ENCODE assay signal across 9 mouse cellular contexts in the genomic region with DNA sequence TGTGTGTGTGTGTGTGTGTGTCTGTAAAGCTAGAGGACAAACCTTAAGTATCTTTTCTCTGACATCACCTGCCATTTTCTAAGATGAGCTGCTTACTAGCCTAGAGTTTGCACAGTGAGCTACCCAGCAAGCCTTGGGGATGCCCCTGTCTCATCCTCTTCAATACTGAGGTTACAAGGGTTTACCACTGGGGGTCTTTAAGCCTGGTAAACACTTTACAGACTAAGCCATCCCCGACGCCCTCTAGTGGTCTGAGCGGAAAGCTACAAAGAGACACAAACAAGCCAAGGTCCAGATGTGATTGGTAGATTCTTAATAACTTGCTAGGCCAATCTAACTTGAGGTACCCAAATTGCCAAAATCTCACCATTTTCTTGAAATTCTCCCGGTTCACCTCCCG.
DNase-seq lines count a peak whose midpoint lies in the region; ATAC-seq and TF ChIP-seq lines count a peak whose summit lies in the region.
"Had no signal": no experiment of that assay in that cellular context is flagged by ENCODE, and none has a peak within 500 bp of the region (broad histone marks: within the 10 kb centered on the region; RNA-seq: fewer than 3 reads in every experiment).

No protein-coding gene starts in this region.

- TF ChIP-seq POLR2A in cortical plate, adult 2 months (IDR thresholded peaks at IDR 0.05; ENCODE audit: extremely low read depth, insufficient read depth, low read length), result no peak

- ATAC-seq in midbrain, postnatal 0 days (ENCODE audit: low FRiP score), result no peak; the same call in 1 of the 2 replicates

- H3K9me3 ChIP-seq in ES-E14 (ENCODE audit: control insufficient read depth, insufficient read depth, low read depth, low read length), result no peaks in the 10 kb centered on the region
- H3K9me3 ChIP-seq in midbrain, postnatal 0 days (ENCODE audit: low read length), result no peaks in the 10 kb centered on the region
- H3K9me3 ChIP-seq: heart, embryonic 13.5 days had no signal

- H3K36me3 ChIP-seq in ES-E14 (ENCODE audit: control insufficient read depth, insufficient read depth, low read length, poor library complexity, severe bottlenecking), result no peaks in the 10 kb centered on the region
- H3K36me3 ChIP-seq in midbrain, postnatal 0 days (ENCODE audit: insufficient read depth, low read length), result no peaks in the 10 kb centered on the region
- H3K36me3 ChIP-seq: heart, embryonic 13.5 days had no signal

- H3K4me2 ChIP-seq in midbrain, postnatal 0 days (ENCODE audit: low read depth, low read length, poor library complexity, severe bottlenecking), result no peak overlapping the region
- H3K4me2 ChIP-seq: heart, embryonic 13.5 days had no signal

- H3K4me1 ChIP-seq in ES-E14 (ENCODE audit: control insufficient read depth in 2 of 2, insufficient read depth in 2 of 2, low read length in 2 of 2, poor library complexity in 1 of 2), result peaks cover 0 to 5% of the 10 kb centered on the region in 2 experiments; a peak in 1 of 4 replicates
- peaks cover 1% of the 10 kb centered on the region; the same call in 1 of the 2 replicates for H3K4me1 ChIP-seq in cortical plate, adult 2 months (ENCODE audit: control insufficient read depth, insufficient read depth, low read length)
- no peaks in the 10 kb centered on the region for H3K4me1 ChIP-seq in midbrain, postnatal 0 days (ENCODE audit: insufficient read depth, low read length)
- H3K4me1 ChIP-seq: heart, embryonic 13.5 days had no signal

- peak; percentile 32 to 46 for DNase-seq in kidney, postnatal 4 days
- no peak for DNase-seq in kidney, adult 18-20 months
- peak; percentile 87 for DNase-seq in ES-E14 (ENCODE audit: low read depth, low spot score)
- DNase-seq in midbrain, postnatal 0 days (ENCODE audit: low spot score), result peak; percentile 82
- DNase-seq in ovary, postnatal 14 days (ENCODE audit: low spot score), result no peak
- no peak for DNase-seq in spleen, postnatal 10 days (ENCODE audit: low spot score in 2 of 2)
- DNase-seq: right cerebral cortex, postnatal 4 days had no signal

- no peaks in the 10 kb centered on the region for H3K27me3 ChIP-seq in midbrain, postnatal 0 days (ENCODE audit: insufficient read depth, low read length)
- H3K27me3 ChIP-seq: heart, embryonic 13.5 days had no signal

- no peak overlapping the region for H3K4me3 ChIP-seq in ES-E14 (ENCODE audit: insufficient read depth in 1 of 2, low read depth in 1 of 2, low read length in 2 of 2, poor library complexity in 1 of 2, severe bottlenecking in 1 of 2)
- no peak overlapping the region for H3K4me3 ChIP-seq in cortical plate, adult 2 months (ENCODE audit: insufficient read depth, low read length)
- no peak overlapping the region for H3K4me3 ChIP-seq in midbrain, postnatal 0 days (ENCODE audit: low read depth, low read length)
- H3K4me3 ChIP-seq: heart, embryonic 13.5 days had no signal

- H3K9ac ChIP-seq in ES-E14 (ENCODE audit: insufficient read depth, low read depth, low read length, poor library complexity, severe bottlenecking), result no peak overlapping the region
- H3K9ac ChIP-seq in midbrain, postnatal 0 days (replicated peaks; ENCODE audit: low read length, poor library complexity, severe bottlenecking), result no peak overlapping the region
- H3K9ac ChIP-seq: heart, embryonic 13.5 days had no signal

- WGBS in midbrain, postnatal 0 days, result 9% methylated on average over 5 of the region's 5 CpGs

- H3K27ac ChIP-seq in ES-E14 (ENCODE audit: insufficient read depth, low read depth, low read length, poor library complexity, severe bottlenecking), result no peak overlapping the region
- no peak overlapping the region for H3K27ac ChIP-seq in cortical plate, adult 2 months (ENCODE audit: insufficient read depth, low read length)
- no peak overlapping the region for H3K27ac ChIP-seq in midbrain, postnatal 0 days (ENCODE audit: low read depth, low read length)
- H3K27ac ChIP-seq: heart, embryonic 13.5 days had no signal

- in situ Hi-C loops in ES-E14 (cut with MboI; ENCODE audit: low sequenced_read_pairs in 2 of 2, unreplicated experiment in 2 of 2), result no loop called here

- peak; percentile 43; the same call in 1 of the 2 replicates for TF ChIP-seq CTCF in cortical plate, adult 2 months (IDR thresholded peaks at IDR 0.05; ENCODE audit: extremely low read depth, insufficient read depth, low read length)
- TF ChIP-seq CTCF in midbrain, postnatal 0 days (IDR thresholded peaks at IDR 0.05), result peak; percentile 81

TF ChIP-seq in ES-E14, 5 proteins besides CTCF, POLR2A, EP300 and RAD21:
- TF ChIP-seq ZNF384 (IDR thresholded peaks at IDR 0.05; ENCODE audit: low read depth, low read length) (no peak), HCFC1 (IDR thresholded peaks at IDR 0.05; ENCODE audit: borderline replicate concordance, insufficient read depth, low read length) (no peak), ZC3H11A (IDR thresholded peaks at IDR 0.05; ENCODE audit: borderline replicate concordance, low read depth, low read length) (0 out of 2 replicates have a peak, but pooled peaks have one; percentile 54), MAFK (IDR thresholded peaks at IDR 0.05; ENCODE audit: insufficient read depth, low read depth, low read length) (no peak), CHD2 (IDR thresholded peaks at IDR 0.05; ENCODE audit: low read depth, low read length) (no peak)

Comparison
In these comparisons a context has a peak if more than half of its experiments do, and no peak if none do; other contexts are left out.
1. DNase-seq: peak in kidney, postnatal 4 days (2 of 2), ES-E14 (single experiment) and midbrain, postnatal 0 days (single experiment); none in kidney, adult 18-20 months (single experiment), ovary, postnatal 14 days (single experiment) and spleen, postnatal 10 days (0 of 2).